Mouse (Mus musculus) hindlimb bud, embryonic 11.5 days (tissue): Measurements from ENCODE around the gene Tub.

Experiments used
- DNase-seq: peaks from one replicate; pipeline ENCODE4 v3.0.0-alpha.2; 2012; ENCODE audit warnings: low read depth, low spot score; ENCODE audit errors: extremely low spot score

Gene Tub

GRCm38 (mm10) chr7:108972273-108972672, 22.1 kb downstream of the Tub start:
- no peak for DNase-seq

- no peak for DNase-seq
These were observed 36.0 kb downstream of the Tub start for GRCm38 (mm10) chr7:108985934-108986708.

DNA sequence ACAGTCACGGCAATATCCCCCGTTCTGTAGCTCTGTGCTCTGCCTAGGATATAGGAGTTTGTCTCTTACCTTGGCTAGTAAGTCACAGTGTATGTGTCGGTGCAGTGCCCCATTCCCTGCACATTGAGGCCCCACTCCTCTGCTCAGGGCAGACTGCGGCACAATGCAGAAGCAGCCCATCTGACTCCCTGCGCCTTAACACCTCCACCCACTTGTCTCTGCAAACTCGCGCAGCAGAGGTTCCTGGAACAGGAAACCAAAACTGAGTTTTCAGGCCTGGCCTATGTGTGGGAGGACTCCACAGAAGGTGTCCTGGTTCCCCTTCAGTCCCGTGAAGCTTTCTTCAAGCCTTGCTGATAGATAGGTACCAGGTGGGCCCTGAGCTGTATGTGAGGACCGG, 41.1 kb downstream of the Tub start:
- DNase-seq = no peak

GRCm38 (mm10) chr7:108993230-108993629, 43.1 kb downstream of the Tub start:
- DNase-seq = no peak

DNA sequence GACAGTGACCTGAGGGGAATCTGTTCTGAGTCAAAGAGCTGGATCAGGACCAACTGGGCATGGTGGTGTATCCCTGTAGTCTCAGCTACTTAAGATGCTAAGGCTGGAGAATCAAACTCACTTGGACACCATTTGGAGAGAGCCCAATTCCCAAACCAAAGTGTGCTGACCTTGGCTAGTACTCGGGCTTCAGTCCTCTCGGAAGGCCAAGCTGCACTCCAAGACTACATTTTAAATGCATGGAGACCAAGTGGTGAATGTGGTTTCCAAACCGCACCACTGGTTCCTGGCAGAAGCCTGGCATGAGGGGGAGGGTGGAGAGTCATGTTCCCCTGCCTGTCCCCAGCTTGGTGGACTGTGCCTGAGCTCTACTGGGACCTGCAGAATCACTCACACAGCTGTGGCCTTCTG, 43.7 kb downstream of the Tub start:
- DNase-seq = no peak

- no peak for DNase-seq
These were observed 46.0 kb downstream of the Tub start for GRCm38 (mm10) chr7:108996156-108996555.

GRCm38 (mm10) chr7:109000315-109000954, 50.3 kb downstream of the Tub start:
- DNase-seq = peak; percentile 31

GRCm38 (mm10) chr7:109001971-109002370, 51.8 kb downstream of the Tub start:
- DNase-seq = no peak

DNA sequence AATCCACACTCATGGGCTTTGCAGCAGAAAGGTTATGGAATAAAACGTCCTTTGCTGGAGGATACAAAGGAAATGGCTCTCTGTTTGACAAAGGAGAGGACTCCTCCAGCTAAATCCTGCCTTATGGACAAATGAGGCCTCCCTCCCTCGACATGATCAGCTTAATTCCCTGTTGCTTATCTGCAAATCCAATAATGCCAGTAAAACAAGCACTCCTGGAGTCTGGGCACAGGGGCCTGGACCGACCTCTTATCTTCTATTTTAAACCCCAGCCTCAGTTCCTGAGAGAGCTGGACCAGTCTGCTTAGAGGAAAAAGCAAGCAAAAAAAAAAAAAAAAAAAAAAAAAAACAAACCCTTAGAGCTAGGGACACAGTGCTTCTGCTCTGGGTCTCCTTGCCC, 53.5 kb downstream of the Tub start:
- DNase-seq = no peak

DNA sequence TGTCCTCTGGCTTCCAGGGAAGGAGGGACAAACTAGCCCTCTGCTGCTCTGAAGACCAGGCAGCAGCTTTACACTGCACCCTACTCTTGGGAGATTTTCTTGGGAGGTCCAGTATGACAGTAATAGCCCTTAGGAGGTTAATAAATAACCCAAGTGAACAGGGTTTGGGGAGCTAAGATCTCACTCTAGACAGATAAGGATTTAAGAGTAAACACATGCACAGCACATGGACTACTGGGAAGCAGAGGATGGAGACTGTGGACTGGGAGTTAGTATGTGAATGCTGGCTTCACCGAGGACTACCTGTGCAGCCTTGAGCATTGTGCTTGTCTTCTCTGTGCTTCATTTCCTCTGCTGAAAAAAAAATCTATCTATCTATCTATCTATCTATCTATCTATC, 59.1 kb downstream of the Tub start:
- no peak for DNase-seq

- DNase-seq = no peak
These were observed 60.8 kb downstream of the Tub start for GRCm38 (mm10) chr7:109010720-109011595.

- no peak for DNase-seq
These were observed 61.5 kb downstream of the Tub start for GRCm38 (mm10) chr7:109011596-109012180.

- DNase-seq = no peak
These were observed 62.4 kb downstream of the Tub start for GRCm38 (mm10) chr7:109012575-109012974.

GRCm38 (mm10) chr7:109012998-109013625, 63.0 kb downstream of the Tub start:
- no peak for DNase-seq

- no peak for DNase-seq
These were observed 64.7 kb downstream of the Tub start for GRCm38 (mm10) chr7:109014851-109015250.

GRCm38 (mm10) chr7:109016378-109016923, 66.3 kb downstream of the Tub start:
- DNase-seq = no peak

DNA sequence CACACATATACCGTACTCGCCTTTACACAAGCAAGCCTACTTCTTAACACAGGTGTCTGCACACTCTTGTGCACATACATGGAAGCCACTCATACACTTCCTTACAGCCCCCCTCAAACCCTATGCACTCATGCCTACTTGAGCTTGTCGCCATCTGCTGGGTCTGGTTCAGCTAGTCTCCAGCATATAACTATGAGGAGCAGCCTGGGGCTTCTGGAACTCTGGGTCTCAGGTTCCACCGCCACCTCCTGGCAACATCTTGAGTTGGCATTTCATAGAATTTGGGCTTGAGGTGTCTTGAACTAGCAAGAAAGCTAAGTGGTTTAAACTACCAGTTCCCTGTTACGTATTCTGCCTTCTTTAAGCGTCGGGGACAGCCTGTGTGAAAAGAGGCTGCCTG, 69.1 kb downstream of the Tub start:
- DNase-seq = no peak

- no peak for DNase-seq
These were observed 71.3 kb downstream of the Tub start for GRCm38 (mm10) chr7:109021428-109021827.

DNA sequence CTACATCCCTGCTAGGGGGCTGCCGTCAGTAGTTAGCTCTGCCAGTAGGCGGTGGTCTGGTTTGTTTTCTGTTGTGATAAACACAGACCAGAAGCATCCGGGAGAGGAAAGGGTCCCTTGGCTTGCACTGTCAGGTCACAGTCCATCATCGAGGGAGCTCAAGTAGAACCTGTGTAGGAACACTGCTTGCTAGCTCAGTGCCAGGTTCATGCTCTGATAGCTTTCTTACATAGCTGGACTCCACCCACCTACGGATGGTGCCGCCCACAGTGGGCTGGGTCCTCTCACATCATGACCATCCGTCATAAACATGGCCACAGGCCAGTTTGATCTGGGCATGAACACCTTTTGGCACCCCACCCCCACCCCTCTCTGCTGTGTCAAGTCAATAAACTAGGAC, 75.6 kb downstream of the Tub start:
- DNase-seq = no peak

DNA sequence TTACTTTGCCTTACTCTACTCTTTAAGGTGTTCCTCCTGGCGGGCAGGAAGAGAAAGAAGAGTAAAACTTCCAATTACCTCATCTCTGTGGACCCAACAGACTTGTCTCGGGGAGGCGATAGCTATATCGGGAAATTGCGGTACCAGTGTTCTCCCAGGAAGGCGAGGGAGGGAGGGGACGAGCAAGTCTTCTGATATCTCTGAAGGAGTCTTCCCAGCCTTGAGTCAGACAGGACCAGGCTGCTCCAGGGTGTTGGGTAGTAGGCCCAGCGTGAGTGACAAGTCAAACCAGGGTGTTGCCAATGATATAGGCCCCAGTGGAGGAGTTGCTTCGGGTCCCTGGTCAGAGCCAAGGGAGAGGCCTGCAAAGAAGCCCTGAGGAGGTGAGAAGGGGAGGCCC, 76.8 kb downstream of the Tub start:
- DNase-seq = no peak

DNA sequence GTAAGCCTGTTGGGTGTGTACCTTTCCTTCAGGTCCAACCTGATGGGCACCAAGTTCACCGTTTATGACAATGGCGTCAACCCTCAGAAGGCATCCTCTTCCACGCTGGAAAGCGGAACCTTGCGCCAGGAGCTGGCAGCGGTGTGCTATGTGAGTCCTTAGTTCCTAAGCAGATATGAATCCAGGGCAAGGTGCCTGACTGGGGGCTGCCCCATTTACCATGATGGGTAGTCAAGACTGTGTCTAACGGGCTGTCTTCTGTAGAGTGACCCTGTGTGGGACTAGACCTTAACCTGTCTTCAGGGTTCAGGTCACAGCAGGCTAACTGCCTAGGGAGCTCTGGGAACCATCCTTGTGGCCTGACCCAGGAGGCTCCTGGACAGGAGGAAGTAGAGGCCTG, 77.6 kb downstream of the Tub start:
- no peak for DNase-seq
